Mouse (Mus musculus): ENCODE data around the gene Rassf10. TPM values are rescaled to one million over a fixed set of nuclear protein-coding genes. Genes with fewer than 3 reads are reported as not detected.

Gene Rassf10
- polyA plus RNA-seq, 1 experiment from 2014 or later = 0.30 TPM

DNA sequence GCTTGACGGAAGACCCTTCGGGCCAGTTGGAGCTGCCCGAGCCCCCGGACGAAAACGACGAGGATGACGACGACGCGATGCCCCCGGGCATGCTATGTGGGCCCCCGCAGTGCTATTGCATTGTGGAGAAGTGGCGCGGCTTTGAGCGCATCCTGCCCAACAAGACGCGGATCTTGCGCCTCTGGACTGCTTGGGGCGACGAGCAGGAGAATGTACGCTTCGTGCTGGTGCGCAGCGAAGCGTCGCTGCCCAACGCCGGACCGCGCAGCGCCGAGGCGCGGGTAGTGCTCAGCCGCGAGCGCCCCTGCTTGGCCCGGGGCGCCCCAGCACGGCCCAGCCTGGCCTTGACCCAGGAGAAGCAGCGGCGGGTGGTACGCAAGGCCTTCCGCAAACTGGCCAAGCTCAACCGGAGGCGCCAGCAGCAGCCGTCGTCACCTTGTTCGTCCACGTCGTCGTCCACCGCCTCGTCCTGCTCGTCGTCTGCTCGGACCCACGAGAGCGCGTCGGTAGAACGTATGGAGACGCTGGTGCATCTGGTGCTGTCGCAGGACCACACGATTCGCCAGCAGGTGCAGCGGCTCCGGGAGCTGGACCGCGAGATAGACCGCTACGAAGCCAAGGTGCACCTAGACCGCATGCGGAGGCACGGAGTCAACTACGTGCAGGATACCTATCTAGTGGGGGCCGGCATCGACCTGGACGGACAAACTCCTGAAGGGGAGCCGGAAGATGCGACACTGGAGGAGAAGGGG lies 765 bp downstream of the Rassf10 start:
- Histone ChIP-seq H3K4me2 (peak overlapping the region; percentile 62), H3K4me1 (ENCODE audit: control insufficient read depth, insufficient read depth, low read length) (peaks cover 16% of the 10 kb centered on the region), H3K4me3 (ENCODE audit: low read depth, low read length) (peak overlapping the region; percentile 38), H3K36me3 (ENCODE audit: control insufficient read depth, insufficient read depth, low read length) (no peaks in the 10 kb centered on the region), H3K9me3 (ENCODE audit: control insufficient read depth, low read length) (no peaks in the 10 kb centered on the region), H3K27ac (ENCODE audit: low read depth, low read length) (no peak overlapping the region), H3K9ac (ENCODE audit: low read length) (peak overlapping the region; percentile 38; the same call in 1 of the 2 replicates), H3K27me3 (ENCODE audit: control insufficient read depth, insufficient read depth, low read length) (peaks cover 43% of the 10 kb centered on the region)
- DNase-seq (ENCODE audit: low spot score, missing footprints) (peak; percentile 96), ATAC-seq (ENCODE audit: low FRiP score) (peak; percentile 50; the same call in 1 of the 2 replicates)
- under 1% methylated on average over 82 of the region's 82 CpGs for WGBS

DNA sequence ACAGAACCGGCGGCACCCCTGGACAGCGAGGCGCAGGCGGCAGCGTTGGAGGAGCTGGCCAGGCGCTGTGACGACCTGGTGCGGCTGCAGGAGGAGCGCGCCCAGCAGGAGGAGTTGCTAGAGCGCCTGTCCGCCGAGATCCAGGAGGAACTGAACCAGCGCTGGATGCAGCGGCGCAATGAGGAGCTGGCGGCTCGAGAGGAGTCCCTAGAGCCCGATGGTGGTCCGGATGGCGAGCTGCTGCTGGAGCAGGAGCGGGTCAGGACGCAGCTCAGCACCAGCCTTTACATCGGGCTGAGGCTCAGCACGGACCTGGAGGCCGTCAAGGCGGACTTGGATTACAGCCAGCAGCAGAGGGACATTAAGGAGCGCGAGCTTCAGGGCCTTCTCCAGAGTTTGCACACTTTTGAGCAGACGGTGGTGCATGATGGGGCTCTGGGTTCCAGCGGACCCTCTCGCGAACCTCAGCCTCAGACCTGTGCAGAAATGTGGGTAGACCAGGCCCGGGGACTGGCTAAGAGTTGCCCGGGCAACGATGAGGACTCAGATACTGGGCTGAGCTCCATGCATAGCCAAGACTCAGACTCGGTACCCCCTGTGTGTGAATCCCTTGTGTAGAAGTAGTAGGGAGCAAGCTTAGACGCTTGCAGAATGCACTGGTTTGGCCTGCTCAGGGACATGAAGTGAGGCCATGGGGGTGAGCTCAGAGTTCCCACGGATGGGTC lies 1.5 kb downstream of the Rassf10 start:
- Histone ChIP-seq H3K9me3 (ENCODE audit: control insufficient read depth, low read length) (no peaks in the 10 kb centered on the region), H3K27me3 (ENCODE audit: control insufficient read depth, insufficient read depth, low read length) (peaks cover 43% of the 10 kb centered on the region)
- 2% methylated on average over 40 of the region's 40 CpGs for WGBS

DNA sequence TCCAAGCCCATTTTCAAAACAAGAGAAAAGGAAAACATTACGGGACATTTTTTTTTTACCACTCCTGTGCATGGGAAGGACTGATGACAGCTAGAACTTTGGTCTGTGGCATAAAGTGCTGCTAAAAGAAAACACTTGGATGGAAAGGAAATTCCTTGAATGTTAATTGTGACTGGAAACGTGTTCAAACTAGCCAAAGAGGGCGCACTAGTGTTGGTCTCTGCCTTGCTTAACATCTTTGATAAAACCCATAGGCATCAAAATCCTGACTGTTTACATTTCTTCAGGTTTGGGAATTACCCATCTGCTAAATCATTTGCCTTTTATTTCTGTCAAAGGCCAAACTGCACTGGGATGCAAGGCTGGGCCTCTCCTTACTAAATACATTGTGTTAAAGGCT lies 2.2 kb downstream of the Rassf10 start:
- Histone ChIP-seq H3K4me2 (no peak overlapping the region), H3K27ac (ENCODE audit: low read depth, low read length) (no peak overlapping the region), H3K27me3 (ENCODE audit: control insufficient read depth, insufficient read depth, low read length) (peaks cover 43% of the 10 kb centered on the region), H3K9me3 (ENCODE audit: control insufficient read depth, low read length) (no peaks in the 10 kb centered on the region), H3K36me3 (ENCODE audit: control insufficient read depth, insufficient read depth, low read length) (no peaks in the 10 kb centered on the region), H3K4me3 (ENCODE audit: low read depth, low read length) (no peak overlapping the region), H3K9ac (ENCODE audit: low read length) (no peak overlapping the region), H3K4me1 (ENCODE audit: control insufficient read depth, insufficient read depth, low read length) (peaks cover 16% of the 10 kb centered on the region)
- WGBS = 39% methylated on average over 3 of the region's 3 CpGs
- ATAC-seq (ENCODE audit: low FRiP score) (no peak), DNase-seq (ENCODE audit: low spot score, missing footprints) (peak; percentile 87)

More for the DNA sequence above, 1.5 kb downstream of the Rassf10 start:
- peak; percentile 52; the same call in 1 of the 2 replicates for ATAC-seq (ENCODE audit: low FRiP score)
- Histone ChIP-seq H3K27ac (ENCODE audit: low read depth, low read length) (no peak overlapping the region), H3K4me2 (peak overlapping the region; percentile 62), H3K9ac (ENCODE audit: low read length) (no peak overlapping the region), H3K4me3 (ENCODE audit: low read depth, low read length) (peak overlapping the region; percentile 38), H3K36me3 (ENCODE audit: control insufficient read depth, insufficient read depth, low read length) (no peaks in the 10 kb centered on the region), H3K4me1 (ENCODE audit: control insufficient read depth, insufficient read depth, low read length) (peaks cover 16% of the 10 kb centered on the region)
- DNase-seq (ENCODE audit: low spot score, missing footprints) = peak; percentile 95

DNA sequence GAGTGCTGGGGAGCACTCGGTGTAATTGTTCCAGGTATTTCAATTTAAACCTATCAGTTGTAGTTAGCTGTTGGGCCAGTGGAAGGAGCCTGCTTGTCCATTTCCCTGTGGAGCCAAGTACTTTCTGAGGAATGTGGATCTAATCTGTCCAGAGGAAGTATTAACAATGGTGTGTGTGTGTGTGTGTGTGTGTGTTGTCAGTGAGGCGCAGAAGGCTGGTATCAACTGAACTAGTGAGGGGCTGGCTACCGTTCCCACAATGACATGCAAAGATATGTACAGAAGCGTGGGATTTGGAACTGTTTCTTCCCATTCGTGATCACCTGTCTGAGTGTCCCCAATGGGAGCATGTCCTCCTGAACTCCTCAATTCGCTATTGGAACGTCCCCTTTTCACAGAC lies 3.2 kb downstream of the Rassf10 start:
- no peak overlapping the region for H3K4me2 ChIP-seq

DNA sequence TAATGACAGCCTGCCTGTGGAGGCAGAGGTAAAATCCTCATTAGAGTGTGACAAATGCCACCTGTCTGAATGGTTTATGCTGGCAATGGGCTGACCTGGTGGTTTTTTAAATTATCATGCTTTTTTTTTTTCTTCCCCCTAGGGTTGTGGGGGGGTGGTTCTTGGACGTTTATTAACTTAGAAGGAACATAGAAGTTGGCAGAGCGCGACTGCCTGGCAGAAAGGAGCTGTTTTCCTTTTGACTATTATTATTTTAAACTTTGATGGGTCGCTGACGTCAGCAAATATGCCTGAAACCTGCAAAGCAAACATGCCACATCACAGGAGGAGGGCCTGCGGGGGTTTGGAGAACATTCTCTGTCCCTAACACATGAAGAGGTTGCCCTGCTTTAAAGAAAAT lies 3.9 kb downstream of the Rassf10 start:
- H3K27ac ChIP-seq (ENCODE audit: low read depth, low read length) = no peak overlapping the region
- no peak overlapping the region for H3K4me2 ChIP-seq
- no peak overlapping the region for H3K9ac ChIP-seq (ENCODE audit: low read length)
- ATAC-seq (ENCODE audit: low FRiP score) = no peak
- H3K4me3 ChIP-seq (ENCODE audit: low read depth, low read length) = no peak overlapping the region
- no peak for DNase-seq (ENCODE audit: low spot score, missing footprints)
- no peaks in the 10 kb centered on the region for H3K36me3 ChIP-seq (ENCODE audit: control insufficient read depth, insufficient read depth, low read length)
- peaks cover 43% of the 10 kb centered on the region for H3K27me3 ChIP-seq (ENCODE audit: control insufficient read depth, insufficient read depth, low read length)
- H3K4me1 ChIP-seq (ENCODE audit: control insufficient read depth, insufficient read depth, low read length) = peaks cover 16% of the 10 kb centered on the region
- 50% methylated on average over 6 of the region's 6 CpGs for WGBS
- no peaks in the 10 kb centered on the region for H3K9me3 ChIP-seq (ENCODE audit: control insufficient read depth, low read length)

More for the DNA sequence above, 3.2 kb downstream of the Rassf10 start:
- Histone ChIP-seq H3K27ac (ENCODE audit: low read depth, low read length) (no peak overlapping the region), H3K9me3 (ENCODE audit: control insufficient read depth, low read length) (no peaks in the 10 kb centered on the region), H3K4me1 (ENCODE audit: control insufficient read depth, insufficient read depth, low read length) (peaks cover 16% of the 10 kb centered on the region), H3K36me3 (ENCODE audit: control insufficient read depth, insufficient read depth, low read length) (no peaks in the 10 kb centered on the region), H3K27me3 (ENCODE audit: control insufficient read depth, insufficient read depth, low read length) (peaks cover 43% of the 10 kb centered on the region), H3K4me3 (ENCODE audit: low read depth, low read length) (no peak overlapping the region), H3K9ac (ENCODE audit: low read length) (no peak overlapping the region)
- DNase-seq (ENCODE audit: low spot score, missing footprints) (no peak), ATAC-seq (ENCODE audit: low FRiP score) (no peak)
- WGBS = 73% methylated on average over 7 of the region's 7 CpGs

DNA sequence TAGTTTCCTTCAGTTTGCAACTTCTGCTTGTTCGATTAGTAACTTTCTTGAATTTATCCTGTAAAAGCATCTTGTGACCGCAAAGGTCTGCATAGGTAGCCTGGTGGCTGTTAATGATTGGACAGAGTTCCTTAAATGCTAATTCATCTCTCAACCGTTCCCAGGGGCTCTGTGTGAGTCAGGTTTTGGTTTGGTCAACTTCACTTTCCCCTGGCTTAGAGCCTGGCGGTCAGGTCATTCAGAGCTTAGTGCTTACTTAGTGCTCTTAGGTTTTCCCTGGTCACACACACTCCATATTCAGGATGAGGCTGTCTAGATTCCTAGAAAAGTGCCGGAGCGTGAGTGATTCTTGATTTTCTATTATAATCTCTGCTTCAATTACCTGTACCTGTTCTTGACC lies 12.6 kb downstream of the Rassf10 start:
- 63% methylated on average over 6 of the region's 6 CpGs for WGBS
- H3K36me3 ChIP-seq (ENCODE audit: control insufficient read depth, insufficient read depth, low read length) = no peaks in the 10 kb centered on the region

DNA sequence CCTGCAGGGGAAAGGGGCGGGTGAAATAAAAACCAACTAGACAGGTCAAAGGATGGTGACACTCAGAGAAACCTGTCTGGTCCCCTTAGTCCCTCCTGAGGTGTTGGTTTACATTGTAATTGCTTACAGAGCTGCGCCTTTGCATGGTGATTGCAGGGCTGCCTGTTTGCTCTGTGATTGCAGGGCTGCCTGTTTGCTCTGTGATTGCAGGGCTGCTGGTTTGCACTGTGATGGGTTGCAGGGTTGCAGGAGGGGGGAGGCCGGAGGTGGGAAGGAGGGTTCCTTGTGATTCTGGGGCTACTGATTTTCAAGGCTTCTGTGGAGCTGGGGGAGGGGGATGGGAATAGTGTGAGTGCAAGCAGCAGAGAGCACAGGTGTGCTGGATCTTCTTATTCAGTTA lies 13.0 kb downstream of the Rassf10 start:
- no peak overlapping the region for H3K27ac ChIP-seq (ENCODE audit: low read depth, low read length)
- ATAC-seq (ENCODE audit: low FRiP score) = no peak
- 49% methylated on average over 3 of the region's 3 CpGs for WGBS

More for the DNA sequence above, 12.6 kb downstream of the Rassf10 start:
- Histone ChIP-seq H3K9ac (ENCODE audit: low read length) (no peak overlapping the region), H3K27me3 (ENCODE audit: control insufficient read depth, insufficient read depth, low read length) (no peaks in the 10 kb centered on the region), H3K9me3 (ENCODE audit: control insufficient read depth, low read length) (peaks cover 4% of the 10 kb centered on the region; the same call in 1 of the 2 replicates), H3K4me3 (ENCODE audit: low read depth, low read length) (no peak overlapping the region), H3K4me1 (ENCODE audit: control insufficient read depth, insufficient read depth, low read length) (no peaks in the 10 kb centered on the region), H3K27ac (ENCODE audit: low read depth, low read length) (no peak overlapping the region), H3K4me2 (no peak overlapping the region)
- ATAC-seq (ENCODE audit: low FRiP score) = no peak
- no peak for DNase-seq (ENCODE audit: low spot score, missing footprints)

DNA sequence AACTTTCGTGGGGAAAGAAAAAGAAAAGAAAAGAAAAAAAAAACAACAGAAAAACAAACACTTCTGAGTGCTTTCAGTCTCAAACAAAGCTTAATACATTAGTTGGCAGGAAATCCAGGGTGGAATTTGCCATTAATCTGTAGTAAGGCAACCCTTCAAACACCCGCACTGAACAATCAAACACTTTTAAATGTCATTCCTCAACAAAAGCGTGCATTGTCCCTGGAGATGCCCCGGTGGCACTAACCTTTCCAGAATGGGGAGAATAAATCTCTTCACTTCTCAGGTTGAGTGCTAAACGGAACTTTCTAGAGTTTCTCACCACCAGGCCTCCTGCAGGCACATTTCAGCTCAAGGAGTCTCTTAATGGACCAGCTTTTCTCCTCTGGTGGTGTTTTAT lies 29.6 kb downstream of the Rassf10 start:
- Histone ChIP-seq H3K4me3 (ENCODE audit: low read depth, low read length) (no peak overlapping the region), H3K36me3 (ENCODE audit: control insufficient read depth, insufficient read depth, low read length) (no peaks in the 10 kb centered on the region), H3K27me3 (ENCODE audit: control insufficient read depth, insufficient read depth, low read length) (no peaks in the 10 kb centered on the region), H3K9me3 (ENCODE audit: control insufficient read depth, low read length) (no peaks in the 10 kb centered on the region), H3K27ac (ENCODE audit: low read depth, low read length) (no peak overlapping the region), H3K4me2 (no peak overlapping the region), H3K4me1 (ENCODE audit: control insufficient read depth, insufficient read depth, low read length) (no peaks in the 10 kb centered on the region), H3K9ac (ENCODE audit: low read length) (no peak overlapping the region)
- WGBS = 52% methylated on average over 5 of the region's 5 CpGs
- DNase-seq (ENCODE audit: low spot score, missing footprints) = no peak
- no peak for ATAC-seq (ENCODE audit: low FRiP score)

More for the DNA sequence above, 13.0 kb downstream of the Rassf10 start:
- no peaks in the 10 kb centered on the region for H3K27me3 ChIP-seq (ENCODE audit: control insufficient read depth, insufficient read depth, low read length)
- no peak overlapping the region for H3K9ac ChIP-seq (ENCODE audit: low read length)
- no peaks in the 10 kb centered on the region for H3K36me3 ChIP-seq (ENCODE audit: control insufficient read depth, insufficient read depth, low read length)
- H3K4me3 ChIP-seq (ENCODE audit: low read depth, low read length) = no peak overlapping the region
- DNase-seq (ENCODE audit: low spot score, missing footprints) = no peak
- peaks cover 4% of the 10 kb centered on the region; the same call in 1 of the 2 replicates for H3K9me3 ChIP-seq (ENCODE audit: control insufficient read depth, low read length)
- H3K4me2 ChIP-seq = no peak overlapping the region
- no peaks in the 10 kb centered on the region for H3K4me1 ChIP-seq (ENCODE audit: control insufficient read depth, insufficient read depth, low read length)
